Mouse (Mus musculus): Measurements from ENCODE around the gene Mpp3.

- no peak for TF ChIP-seq MYC (IDR thresholded peaks at IDR 0.05; ENCODE audit: low read depth, low read length)
- TF ChIP-seq CTCF (conservative IDR thresholded peaks at IDR 0.05 in 1 of 2, IDR thresholded peaks at IDR 0.05 in 1 of 2; ENCODE audit: low read depth in 2 of 2, low read length in 2 of 2), result no peak
- TF ChIP-seq MEF2A (IDR thresholded peaks at IDR 0.05; ENCODE audit: borderline replicate concordance, low read depth, low read length), result no peak
- TF ChIP-seq MAZ (IDR thresholded peaks at IDR 0.05; ENCODE audit: low read depth, low read length), result no peak
- TF ChIP-seq POLR2A (IDR thresholded peaks at IDR 0.05; ENCODE audit: low read depth, low read length), result no peak
- TF ChIP-seq RAD21 (IDR thresholded peaks at IDR 0.05; ENCODE audit: low read depth, low read length), result no peak
Observed at GRCm38 (mm10) chr11:101963473-101964291, 64.6 kb downstream of the Mpp3 start.

Measured in CH12.LX (cell line).